Mouse (Mus musculus) adrenal gland, postnatal 36 days (tissue): Measurements from ENCODE around the gene Gm28230. TPM values are rescaled to one million over a fixed set of nuclear protein-coding genes. Genes with fewer than 3 reads are reported as not detected.

Experiments
- DNase-seq, 2 experiments: peaks; one replicate each; pipeline ENCODE4 v3.0.0; 2021; ENCODE audit warnings: mixed read lengths in 1 of 2
- microRNA-seq: library from miRNA; unstranded; fragments of <30 nt; microRNA quantifications from one replicate; pipeline ENCODE4 v1.2.0, GENCODE M21; 2021
- total RNA-seq, 2 experiments: library from RNA; stranded (reverse); gene quantifications; 2 replicates each; pipeline ENCODE4 v1.2.3; 2021

Gm28230 gene
- total RNA-seq, 2 experiments from 2014 or later: 1.6 to 2.0 TPM

DNA sequence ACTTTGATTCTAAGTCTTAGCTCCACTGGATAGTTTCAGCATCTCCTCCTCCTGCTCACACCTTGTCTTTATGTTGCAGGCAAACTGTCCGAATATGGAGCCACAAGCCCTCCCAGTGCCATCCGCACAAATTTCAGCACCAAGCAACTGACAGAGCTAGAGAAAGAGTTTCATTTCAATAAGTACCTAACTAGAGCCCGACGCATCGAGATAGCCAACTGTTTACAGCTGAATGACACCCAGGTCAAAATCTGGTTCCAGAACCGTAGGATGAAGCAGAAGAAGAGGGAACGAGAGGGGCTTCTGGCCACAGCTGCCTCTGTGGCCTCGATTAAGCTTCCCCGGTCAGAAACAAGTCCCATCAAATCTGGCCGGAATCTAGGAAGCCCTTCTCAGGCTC lies 37.4 kb downstream of the Gm28230 start:
- no peak for DNase-seq

DNA sequence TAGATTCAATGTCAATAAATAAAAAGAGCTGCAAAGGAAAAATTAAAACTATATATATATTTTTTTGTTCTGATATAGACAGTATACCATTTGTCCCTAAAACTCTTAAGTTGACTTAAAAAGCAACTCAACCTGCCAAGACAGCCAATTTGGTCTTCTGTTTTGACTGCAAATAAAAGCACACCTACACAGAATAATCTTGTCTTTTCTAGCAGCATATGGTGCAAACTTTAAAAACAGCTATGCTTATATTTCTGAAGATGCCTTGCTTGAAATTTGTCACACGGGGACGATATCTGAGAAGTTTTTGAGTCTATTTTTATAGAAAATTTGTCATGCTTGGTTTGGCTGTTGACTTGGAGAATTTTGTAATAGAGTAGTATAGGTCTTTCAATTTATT lies 47.8 kb downstream of the Gm28230 start:
- DNase-seq: no peak

DNA sequence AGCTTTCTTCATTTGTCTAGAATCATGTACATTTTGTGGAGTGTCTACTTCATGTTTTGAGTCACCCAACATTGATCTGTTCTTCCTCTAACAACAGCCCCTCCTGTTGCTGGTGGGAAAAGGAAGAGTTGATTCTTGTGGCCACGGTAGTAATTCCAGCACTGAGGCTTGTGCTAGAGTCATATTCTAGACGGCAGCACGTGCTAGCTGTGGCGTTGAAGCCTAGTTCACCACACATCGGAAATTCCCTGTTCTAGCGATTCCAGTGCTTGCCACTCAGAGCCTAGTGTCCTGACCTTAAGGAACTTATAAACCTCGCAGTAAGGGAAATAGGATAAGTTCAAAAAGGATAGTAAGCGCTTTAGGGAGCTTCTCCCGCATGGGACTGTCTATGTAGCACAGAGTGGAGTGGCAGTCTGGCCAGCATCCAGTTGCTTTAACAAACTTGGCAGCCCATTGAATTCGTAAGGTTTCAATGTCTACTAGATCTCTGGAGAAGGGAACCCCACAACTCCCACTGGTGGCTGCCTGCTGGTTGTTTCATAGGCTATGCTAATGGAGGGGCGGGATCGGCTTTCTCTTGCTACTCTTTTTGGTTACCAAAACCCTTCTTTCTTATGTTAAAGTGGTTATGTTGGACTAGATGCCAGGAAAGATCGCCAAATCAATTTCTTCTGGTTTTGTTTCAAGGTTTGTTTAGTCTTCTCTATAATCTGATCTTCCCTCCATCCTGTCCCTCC lies 51.2 kb downstream of the Gm28230 start:
- DNase-seq: peak in 1 of 2 experiments; percentile 2

DNA sequence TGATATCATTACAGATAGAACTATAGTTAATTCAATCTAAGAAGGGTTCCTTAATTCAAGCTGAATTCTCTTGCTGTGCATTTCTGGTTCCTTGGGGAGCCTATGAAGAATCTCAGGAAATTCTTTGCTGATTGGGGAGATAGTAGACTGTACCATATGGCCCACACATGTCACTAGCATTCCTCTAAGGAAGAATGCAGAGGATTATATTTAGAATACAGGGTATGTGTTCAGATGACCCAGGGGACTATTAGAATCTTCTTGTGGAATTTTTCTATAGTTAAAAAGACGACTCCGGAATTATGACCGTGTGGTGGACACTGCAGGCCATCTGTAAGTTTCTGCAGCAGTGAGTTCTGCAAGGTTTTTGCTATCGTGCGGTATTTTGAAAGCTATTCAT lies 54.9 kb downstream of the Gm28230 start:
- DNase-seq: no peak

DNA sequence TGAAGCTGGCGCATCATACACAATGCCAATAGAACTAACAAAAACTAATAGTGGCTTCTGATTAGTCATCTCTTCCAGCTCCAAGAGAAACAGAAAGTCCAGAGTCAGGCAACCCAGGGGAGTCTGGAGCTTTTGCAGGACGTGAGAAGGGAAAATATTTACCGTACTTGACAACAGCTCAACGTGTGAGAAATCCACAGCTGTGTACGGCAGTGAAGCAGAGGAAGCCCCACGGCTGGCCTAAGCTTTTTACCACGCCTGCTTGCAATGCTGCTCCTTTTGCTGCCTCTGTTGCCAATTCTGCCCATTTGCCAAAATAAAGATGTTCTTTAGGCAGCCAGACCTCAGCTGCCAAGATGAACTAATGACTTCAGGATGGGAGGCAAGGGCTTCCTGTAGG lies 69.0 kb downstream of the Gm28230 start:
- no peak for DNase-seq

Small RNA genes within 50 kb of the gene (microRNA-seq; reads per million reads assigned to microRNA genes)
- gene Gm44463 (not detected), gene Mir10b (21,456 reads per million, percentile 97 among the genes with 10 or more reads in this experiment)

Other genes with a start within 250 kb of the Gm28230 start
- 10 to 100 TPM; 15.8 to 16.2 TPM for gene Lnpk, start 147.3 kb upstream of the Gm28230 start, total RNA-seq
- not detected for gene Evx2, start 67.2 kb upstream of the Gm28230 start, total RNA-seq
- not detected for gene Hoxd13, start 58.4 kb upstream of the Gm28230 start, total RNA-seq
- not detected for gene Hoxd12, start 51.7 kb upstream of the Gm28230 start, total RNA-seq
- gene Hoxd11, start 47.2 kb upstream of the Gm28230 start, total RNA-seq: not detected
- gene Hoxd10, start 34.8 kb upstream of the Gm28230 start, total RNA-seq: not detected
- gene Hoxd9, start 29.0 kb upstream of the Gm28230 start, total RNA-seq: 1 to 10 TPM; 3.8 to 4.1 TPM
- 10 to 100 TPM; 23.9 to 35.9 TPM for gene Hoxd8, start 22.1 kb upstream of the Gm28230 start, total RNA-seq
- under 1 TPM; 0.17 to 0.36 TPM for gene Hoxd3, start 14.8 kb upstream of the Gm28230 start, total RNA-seq
- 10 to 100 TPM; 13.6 to 15.5 TPM for gene Hoxd4, start 14.8 kb upstream of the Gm28230 start, total RNA-seq
- not detected for gene Hoxd1, start 36.3 kb downstream of the Gm28230 start, total RNA-seq
- gene Mtx2, start 99.1 kb downstream of the Gm28230 start, total RNA-seq: 10 to 100 TPM; 64.7 to 98.5 TPM